Mouse (Mus musculus) adrenal gland, postnatal 10 days (tissue): ENCODE data around the gene Coq8b. TPM values are rescaled to one million over a fixed set of nuclear protein-coding genes. Genes with fewer than 3 reads are reported as not detected.

ENCODE experiments used
- DNase-seq: peaks from one replicate; pipeline ENCODE4 v3.0.0; 2021; ENCODE audit warnings: mixed read lengths
- total RNA-seq, 2 experiments: library from RNA; stranded (reverse); gene quantifications; 2 replicates each; pipeline ENCODE4 v1.2.3; 2021

Coq8b gene
- total RNA-seq, 2 experiments from 2014 or later, result 33.1 to 36.8 TPM

DNA sequence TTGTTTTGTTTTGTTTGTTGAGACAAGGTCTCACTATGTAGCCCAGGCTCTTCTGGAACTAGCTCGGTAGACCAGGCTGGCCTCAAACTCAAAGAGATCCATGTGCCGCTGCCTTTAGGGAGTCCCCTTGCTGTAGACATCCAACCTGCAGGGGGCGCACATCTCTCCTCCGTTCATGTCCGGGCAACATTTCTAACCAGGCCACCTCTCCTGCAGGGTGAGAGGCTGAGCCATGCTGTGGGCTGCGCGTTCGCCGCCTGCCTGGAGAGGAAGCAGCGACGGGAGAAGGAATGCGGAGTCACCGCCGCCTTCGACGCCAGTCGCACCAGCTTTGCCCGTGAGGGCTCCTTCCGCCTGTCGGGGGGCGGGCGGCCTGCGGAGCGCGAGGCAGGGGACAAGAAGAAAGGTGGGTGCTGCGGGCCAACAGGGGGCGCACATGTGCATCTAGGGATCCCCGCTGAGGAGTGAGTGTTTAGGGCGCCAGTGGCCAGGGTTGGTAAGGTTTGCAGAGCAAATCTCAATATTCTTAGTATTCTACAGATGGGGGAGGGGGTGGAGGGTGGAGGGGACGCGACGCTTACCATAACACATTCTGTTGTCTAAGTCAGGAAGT is 41.0 kb downstream of the Coq8b start:
- DNase-seq, result peak; percentile 40

DNA sequence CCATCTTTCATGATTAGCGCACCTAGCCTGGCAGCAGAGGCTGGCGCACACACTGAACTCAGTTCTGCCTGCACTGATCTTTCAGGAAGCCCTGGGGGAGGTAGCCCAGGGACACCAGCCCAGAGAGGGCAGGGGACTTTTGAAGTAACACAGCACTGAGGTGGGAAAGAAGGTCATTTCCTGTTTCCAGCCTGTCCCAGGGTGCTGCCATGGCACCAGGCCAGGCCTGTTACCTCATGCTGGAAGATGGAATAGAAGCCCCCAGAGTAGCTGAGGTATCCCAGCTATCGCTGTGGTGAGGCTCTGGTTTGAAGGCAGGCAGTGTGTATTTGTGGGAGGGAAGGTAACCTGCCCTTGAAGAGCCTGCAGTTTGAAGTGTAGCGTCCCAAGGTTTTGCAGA is 42.1 kb downstream of the Coq8b start:
- no peak for DNase-seq

DNA sequence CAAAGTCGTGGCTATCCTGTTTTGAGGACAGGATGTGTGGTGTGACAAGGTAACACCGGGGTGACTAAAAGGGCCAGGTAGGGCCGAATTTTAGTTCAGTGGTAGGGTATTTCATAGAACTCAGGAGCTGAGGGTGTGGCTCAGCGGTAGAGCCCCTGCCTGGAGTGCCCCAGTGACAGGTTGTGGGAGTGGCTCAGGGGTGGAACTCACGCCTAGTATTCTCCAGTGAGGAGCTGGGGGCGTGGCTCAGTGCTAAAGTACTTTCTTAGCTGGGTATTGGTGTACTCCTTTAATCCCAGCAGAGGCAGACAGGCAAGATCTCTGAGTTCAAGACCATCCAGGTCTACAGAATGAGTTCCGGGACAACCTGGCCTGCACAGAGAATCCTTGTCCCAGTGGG is 43.2 kb downstream of the Coq8b start:
- DNase-seq, result no peak

DNA sequence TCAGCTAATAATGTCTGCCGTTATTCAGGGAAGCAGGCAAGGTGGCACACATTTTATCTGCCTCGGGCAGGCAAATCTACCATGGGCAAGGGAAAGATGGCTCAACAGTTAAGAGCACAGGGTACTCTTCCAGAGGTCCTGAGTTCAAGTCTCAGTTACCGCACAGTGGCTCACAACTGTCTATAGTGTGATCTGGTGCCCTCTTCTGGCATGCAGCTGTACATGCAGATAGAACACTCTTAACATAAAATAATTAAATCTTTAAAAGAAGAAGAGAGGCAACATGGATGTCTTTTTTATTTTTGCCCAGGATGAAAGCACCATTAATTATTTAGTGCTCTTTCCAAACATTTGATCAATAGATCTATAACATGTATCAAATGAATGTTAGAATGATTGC is 44.4 kb downstream of the Coq8b start:
- DNase-seq, result no peak

DNA sequence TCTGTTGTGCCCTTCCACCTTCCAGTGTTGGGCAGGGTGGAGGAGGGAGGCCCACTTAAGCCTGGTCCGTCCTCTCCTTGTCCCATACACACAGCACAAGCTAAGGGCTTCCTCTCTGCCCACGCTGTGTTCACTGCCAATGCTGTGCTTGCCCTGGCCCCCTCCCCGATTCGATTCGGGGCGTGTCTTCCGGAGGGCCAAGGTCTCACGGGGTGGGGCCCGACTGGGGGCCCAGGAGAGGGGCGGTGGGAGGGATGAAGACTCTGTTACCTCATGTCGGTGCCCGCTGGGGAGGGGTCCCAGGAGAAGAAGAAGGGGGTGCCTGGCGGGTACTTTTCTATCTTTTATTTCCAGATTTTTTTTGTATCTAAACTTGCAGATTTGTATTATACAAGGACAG is 48.9 kb downstream of the Coq8b start:
- DNase-seq, result no peak

DNA sequence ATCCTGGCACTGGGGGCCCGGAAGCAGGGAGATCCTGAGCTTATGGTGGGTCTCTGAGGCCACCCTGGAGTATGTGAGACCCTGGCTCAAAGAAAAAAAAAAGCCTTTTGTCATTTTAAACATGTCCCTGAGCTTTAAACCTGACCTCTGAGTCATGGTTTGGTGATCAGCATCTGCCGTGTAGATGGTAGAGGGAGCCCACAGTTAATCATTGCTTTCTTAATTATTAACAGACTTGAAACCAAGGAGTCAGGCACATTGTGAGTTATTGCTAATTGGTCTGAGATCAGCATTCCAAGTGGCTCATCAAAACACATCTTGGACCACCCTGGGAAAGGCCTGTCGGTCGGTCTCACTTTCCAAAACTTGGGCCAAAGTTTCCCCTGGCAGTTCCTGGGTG is 49.4 kb downstream of the Coq8b start:
- DNase-seq, result no peak

DNA sequence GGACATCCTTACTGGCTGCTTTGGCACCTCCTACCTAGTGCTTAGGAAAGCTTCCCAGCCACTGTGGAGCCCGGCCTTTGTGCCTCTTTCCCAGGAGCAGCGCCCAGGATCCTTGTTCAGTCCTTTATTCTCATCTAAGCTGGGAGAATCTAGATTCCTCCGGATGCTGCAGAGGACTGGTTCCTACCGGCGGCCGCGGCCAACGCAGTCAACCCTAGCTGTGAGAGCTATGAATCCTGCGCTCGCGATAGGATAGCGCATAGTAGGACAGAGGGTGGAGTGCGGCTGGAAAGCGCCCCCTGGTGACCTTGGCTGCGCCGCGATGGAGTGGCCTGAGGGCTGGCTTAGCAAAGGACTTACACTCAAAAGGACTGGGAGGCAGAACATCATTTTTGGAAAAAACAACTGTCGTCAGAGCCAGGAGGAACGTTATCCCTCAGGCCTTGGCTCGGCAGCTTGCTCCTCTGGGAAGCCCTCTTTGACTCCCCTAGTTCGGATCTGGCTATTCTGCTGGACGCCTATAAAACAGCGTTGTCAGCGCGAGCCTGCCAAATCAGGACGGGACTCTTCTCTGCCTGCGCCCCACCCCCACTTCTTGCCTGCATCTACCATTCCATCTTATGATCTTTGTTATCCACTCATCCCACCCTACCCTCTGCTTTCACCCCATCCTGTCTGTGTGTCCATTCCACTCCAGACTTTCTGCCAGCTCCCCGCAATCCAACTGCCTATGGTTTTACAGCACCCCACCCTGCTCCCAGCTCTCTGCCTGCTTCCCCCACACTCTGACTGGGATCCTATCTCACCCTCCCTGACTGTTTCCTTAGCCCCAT is 52.3 kb downstream of the Coq8b start:
- peak; percentile 58 for DNase-seq

DNA sequence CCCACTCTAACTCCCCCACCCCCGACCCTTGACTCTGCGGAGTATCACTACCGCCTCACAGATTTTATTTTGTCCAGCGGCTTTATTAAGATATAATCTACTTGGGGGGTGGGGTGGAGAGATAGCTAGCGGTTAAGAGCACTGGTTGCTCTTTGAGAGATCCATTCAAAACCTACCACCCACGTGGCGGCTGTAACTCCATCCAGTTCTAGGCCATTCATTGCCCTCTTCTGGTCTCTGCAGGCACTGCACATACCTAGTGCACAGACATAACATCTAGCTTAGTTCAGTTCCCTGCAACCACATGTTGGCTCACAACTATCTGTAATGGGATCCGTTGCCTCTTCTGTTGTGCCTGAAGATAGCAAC is 52.9 kb downstream of the Coq8b start:
- DNase-seq, result peak; percentile 76

DNA sequence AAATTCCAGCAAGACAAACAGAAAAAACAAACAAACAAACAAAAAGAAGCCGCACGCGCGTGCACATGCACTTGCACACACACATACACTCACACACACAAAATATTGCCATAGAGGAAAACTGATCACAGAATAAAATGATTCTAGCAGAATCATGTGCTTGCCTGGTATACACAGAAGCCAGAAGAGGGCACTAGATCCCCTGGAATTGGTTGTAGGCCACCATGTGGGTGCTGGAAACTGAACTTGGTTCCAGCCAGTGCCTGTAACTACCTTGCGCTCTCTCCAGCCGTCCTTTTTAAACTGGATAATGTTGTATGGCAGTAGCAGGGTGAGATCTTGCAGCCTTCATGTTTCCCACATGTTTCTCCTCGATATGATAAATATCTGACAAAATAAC is 55.9 kb downstream of the Coq8b start:
- no peak for DNase-seq

DNA sequence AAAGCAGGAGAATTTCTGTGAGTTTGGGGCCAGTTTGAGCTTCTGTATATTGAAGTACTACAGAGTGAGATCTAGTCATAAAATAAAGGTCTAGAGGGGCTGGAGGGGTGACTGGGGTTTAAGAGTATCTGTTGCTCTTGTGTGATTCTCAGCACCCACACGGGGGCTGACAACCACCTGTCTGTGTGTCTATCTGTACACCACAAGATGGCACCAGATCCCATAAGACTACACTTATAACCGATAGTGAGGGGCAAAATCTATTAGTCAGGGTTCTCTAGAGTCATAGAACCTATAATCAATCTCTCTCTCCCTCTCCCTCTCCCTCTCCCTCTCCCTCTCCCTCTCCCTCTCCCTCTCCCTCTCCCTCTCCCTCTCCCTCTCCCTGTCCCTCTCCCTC is 57.7 kb downstream of the Coq8b start:
- DNase-seq, result no peak

DNA sequence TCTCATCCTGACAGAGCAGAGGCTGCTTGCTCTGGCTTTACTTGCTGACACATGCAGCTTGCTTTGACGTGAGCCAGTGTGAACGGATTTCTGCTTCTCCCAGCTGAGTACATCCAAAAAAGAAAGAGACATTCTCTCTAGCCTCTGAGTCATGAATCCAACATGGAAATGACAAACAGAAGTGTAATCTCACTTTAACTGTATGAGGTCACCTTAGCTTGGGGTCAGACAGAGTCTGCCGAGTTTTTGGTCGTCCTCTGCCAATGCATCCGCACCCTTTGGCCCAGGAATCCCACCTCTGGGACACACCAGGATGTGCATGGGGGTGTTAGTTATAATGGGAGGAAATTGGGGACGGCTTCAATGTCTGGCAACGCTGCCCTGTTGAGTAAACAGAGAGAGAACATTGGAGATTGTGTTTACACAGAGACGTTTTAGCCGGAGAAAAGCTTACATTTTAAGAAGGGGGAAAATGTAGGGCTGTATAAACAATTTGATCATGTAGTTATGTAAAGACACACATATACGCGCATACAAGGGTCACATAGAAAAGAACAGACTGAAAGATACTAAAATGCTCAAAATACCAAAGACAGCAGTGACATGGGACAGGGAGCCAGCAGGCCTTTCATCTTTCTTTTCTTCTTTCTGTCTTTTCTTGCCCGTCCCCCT is 59.1 kb downstream of the Coq8b start:
- DNase-seq, result peak; percentile 40

DNA sequence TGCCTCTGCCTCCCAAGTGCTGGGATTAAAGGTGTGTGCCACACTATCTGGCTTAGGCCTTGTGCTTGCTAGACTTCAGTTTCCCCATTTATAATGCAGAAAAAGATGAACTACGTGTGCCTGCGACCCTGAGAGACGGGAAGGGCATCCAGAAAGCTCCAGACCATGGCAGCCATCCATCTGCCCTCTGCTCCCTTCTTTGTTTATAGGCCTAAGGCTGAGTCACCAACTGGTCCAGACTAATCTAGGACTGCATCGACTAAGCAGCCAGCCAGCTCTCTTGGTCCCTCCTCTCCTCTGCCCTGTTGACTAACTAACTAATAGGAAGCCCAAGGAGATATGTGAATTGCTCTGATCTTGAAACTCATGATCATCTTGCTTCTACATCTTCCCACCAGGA is 63.1 kb downstream of the Coq8b start:
- peak; percentile 37 for DNase-seq

DNA sequence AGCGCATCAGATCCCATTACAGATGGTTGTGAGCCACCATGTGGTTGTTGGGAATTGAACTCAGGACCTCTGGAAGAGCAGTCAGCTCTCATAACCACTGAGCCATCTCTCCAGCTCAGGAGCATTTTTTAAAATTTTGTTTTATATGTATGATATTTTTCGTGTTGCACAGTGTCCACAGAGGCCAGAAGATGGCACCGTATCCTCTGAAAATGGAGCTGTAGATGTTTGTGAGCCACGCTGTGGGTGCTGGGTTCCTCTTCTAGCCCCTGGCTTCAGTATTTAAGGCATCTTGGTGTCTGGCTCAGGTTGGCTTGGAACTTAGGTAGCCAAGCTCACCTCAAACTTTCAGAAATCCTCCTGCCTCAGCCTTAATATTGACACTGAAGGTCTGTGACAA is 63.7 kb downstream of the Coq8b start:
- no peak for DNase-seq

DNA sequence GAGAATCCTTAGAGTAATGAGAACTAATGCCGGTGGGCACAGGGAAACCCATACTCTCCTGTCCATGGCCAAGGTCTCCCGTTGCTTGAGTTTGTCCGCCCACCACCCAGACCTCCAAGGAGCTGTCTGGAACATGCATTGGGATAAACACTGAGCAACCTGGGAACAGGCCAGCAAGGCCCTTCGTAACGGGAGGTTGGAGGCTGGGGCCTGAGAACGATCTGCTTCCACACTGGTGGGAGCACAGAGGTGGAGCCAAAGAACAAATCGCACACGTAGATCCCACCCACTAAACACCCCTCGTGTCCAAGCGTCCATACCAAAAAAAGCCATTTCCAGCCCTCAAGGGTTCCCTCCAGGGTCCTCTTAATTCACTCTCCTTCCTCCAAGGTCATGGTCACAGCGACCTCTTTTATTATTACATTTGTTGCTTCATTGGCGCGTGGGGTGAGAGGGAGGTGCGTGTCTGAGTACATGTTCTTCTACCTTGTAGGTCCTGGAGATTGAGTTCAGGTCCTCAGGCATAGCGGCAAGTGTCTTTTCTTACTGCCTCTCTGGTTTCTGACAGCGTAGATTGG is 65.3 kb downstream of the Coq8b start:
- no peak for DNase-seq

DNA sequence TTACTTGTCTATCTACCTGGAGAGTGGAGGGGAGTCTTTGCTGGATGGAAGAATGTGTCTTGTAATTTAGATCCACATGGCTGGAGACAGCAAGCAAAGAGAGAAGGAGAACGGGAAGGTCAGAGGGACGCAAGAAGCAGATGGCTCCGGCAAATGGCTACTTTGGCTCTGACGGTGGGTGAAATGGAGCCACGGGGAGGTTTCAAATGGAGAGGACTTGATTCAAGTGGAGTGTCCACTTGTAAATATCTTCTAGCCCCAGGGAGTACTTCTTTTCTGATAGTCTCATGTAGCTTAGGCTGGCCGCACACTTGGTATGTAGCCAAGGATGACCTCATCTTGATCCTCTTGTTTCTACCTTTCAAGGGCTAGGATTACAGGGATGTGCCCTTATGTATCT is 66.0 kb downstream of the Coq8b start:
- DNase-seq, result no peak

DNA sequence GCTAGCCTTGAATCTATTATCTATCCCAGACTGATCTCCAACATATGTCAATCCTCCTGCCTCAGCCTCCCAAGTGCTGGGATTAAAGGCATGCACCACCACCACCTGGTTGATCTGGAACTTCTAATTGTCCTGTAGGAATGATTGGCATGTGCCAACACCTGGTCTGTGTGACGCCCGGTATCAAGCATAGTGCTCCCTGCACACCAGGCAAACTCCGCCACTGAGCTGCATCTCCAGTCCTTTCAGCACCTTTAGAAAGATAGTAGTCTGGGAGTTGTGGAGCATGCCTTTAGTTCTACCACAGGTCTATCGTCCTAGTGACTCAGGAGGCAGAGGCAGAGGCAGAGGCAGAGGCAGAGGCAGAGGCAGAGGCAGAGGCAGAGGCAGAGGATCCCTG is 67.5 kb downstream of the Coq8b start:
- DNase-seq, result no peak

DNA sequence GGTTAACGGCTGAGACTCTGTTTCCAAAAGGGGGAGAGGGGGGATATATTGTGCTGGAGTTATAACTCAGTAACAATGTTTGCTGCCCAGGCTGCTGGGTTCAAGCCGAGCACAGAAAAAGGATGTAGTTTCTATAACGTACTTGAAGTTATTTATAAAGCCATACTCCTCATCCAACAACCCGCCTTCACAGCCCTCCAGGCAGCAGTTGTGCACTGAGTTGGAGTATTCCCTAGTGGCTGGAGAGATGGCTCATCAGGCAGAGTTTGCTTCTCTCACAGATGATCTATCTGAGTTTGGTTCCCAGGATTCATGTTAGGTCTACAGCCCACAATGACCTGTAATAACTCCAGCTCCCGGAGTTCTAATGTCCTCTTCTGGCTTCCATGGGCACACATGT is 68.0 kb downstream of the Coq8b start:
- DNase-seq, result no peak

DNA sequence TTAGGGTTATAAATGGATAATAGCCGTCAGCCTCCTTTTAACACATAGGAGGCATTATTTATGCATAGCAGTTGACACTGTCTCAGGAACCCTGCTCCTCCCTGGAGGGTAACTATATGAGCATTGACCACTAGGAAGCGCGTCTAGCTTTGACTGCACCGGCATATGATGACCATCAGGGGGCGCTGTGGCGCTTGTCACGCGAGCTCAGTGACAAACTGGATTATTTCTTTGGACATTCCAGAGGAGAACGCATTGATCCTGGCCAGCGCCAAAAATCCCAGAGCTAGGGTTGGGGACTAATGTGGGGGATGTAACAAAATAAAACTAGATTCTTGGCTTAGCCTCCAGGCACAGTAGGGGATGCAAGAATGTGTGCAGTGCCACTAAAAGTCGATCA is 69.3 kb downstream of the Coq8b start:
- peak; percentile 86 for DNase-seq

DNA sequence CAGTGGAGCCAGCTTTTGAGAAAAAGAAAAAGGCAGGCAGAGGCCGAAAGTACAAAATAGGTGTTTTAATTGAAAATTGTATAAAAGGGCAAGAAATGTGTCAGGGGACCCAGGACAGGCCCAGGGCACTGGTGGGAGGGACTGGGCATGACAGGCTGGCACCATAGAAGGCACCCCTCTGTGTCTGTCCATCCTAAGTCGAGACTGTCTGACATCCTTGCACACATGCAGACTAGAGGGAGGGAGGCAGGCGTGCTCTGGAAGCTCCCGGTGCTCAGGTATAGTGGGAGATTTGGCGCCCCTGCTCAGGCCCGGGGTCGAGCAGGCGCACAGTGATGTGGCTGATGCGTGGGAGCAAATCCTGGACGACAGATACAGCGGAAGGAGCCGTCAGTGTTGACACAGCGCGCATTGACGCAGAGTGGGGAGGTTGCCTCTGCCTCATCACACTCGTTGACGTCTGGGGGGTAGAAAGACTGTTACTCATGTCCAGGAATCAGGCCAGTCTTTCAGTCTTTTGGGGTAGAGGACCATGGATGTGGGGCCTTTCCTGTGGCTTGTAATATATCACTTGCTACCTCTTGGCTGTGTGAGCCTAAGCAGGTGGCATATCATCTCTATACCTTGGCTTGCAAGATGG is 72.4 kb downstream of the Coq8b start:
- DNase-seq, result no peak

DNA sequence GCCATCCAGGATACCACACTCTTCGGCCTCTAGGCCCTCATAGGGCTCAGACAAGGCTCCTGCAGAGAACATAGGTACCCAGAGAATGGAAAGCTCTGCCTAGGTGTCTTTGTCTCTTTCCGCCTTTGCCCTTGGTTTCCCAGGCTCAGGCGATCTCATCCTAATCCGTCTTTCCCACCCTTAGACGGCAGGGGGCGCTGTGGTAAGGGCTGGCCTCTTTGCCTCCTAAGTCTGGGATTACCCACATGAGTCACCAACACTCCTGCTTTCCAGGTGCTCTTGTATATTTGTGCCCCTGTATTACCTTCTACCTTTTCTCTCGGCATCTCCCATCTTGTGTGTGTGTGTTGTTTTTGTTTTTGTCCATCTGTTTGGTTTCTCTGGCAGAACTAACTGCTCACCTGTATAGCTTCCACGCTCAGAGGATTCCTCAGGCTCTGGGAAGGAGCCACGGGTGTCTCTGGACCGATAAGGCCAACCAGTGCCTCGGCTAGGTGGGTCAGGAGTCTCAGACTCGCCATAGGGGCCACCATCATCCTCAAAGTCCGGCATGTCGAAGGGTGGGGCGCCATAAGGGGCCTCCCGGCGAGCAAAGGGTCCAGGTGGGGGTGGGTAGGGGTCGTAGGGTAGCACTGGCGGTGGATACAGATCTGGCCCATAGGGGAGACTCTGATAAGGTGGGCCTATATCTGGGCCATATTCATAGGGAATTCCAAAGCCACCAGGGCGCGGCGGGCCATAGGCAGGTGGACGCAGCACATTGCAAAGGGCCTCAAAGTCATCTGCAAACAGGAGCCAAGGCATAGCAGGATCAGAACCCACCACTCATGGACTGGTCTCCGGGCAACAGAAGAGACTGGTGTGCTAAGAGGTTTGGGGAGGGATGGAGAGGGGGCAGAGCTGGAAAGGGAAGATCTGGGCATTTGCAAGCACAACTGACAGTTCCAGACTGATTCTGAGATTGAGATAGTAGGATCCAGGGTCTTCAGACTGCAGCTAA is 73.6 kb downstream of the Coq8b start:
- DNase-seq, result peak; percentile 58

DNA sequence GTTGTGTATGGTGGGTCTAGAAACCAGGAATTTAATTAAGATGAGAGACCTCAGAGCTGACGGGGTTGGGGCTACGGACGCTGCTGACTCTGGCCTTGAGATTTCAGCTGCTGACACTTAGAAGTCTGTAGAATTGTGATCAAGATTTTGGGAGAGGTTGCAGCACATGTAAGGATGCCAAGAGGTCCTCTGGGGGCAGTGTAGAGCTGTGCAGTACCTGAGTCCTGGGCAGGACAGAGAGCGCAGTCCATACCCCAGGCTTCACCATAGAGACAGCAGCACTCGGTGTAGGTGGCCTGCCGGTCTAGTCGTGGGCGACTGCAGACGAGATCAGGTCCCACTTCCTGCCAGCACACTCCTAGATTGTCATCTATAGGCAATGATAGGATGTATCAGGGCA is 74.7 kb downstream of the Coq8b start:
- DNase-seq, result no peak
